18 mouse cellular contexts compared by ENCODE assay signal in the genomic region with DNA sequence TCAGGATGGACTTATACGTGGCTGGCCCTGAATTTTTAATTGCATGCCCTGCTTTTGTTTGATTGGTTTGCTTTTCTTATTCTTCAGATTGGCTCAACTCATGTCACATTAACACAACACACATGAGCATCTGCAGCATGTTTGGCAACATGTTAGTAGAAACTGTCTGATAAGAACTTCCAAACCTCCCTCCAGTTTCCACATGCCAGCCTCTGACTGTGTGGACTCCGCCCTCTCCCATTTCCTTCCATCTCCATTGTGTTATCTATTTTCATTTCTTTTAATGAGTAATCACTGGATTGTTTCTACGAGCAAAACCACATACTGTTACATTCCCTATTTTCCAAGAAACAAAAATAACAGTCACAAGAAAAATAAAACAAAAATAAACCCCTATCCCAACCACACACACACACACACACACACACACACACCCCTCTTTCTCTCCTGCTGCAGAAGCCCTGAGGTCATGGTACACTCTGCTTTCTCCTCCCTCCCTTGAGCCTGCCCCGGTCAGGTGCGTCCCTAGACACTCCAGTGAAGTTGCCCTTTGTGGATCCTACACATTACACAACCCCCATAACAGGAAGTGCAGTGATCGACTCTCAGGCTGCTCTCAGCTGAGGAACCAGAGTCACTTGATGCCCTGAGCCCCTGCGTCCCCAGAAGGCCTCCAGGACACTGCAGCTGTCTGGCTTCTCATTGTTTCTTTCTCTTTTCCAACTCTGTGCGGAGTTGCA. TPM values are rescaled to one million over a fixed set of nuclear protein-coding genes. Genes with fewer than 3 reads are reported as not detected.
DNase-seq lines count a peak whose midpoint lies in the region; ATAC-seq lines count a peak whose summit lies in the region.
"Had no signal": no experiment of that assay in that cellular context is flagged by ENCODE, and none has a peak within 500 bp of the region (broad histone marks: within the 10 kb centered on the region; RNA-seq: fewer than 3 reads in every experiment).

No protein-coding gene starts in this region.

- intact Hi-C loops in heart, postnatal 36 days (cut with DNase I): loop anchor here (2.0 kb wide), 1 partner anchor 59 kb away; no protein-coding TSS in a partner anchor

- no peaks in the 10 kb centered on the region for H3K36me3 ChIP-seq in liver, embryonic 12.5 days
- H3K36me3 ChIP-seq: hindbrain, embryonic 13.5 days; lung, embryonic 15.5 days; neural tube, embryonic 12.5 days had no signal

- peak; percentile 40 for DNase-seq in Muller cell, postnatal 12 days (ENCODE audit: inconsistent ontology term)
- DNase-seq in kidney, adult 9 months: peak; percentile 35
- DNase-seq in heart, postnatal 36 days: no peak
- no peak for DNase-seq in urinary bladder, adult 18-20 months (ENCODE audit: low spot score in 2 of 2)
- DNase-seq in urinary bladder, postnatal 10 days (ENCODE audit: low spot score): no peak
- DNase-seq: retina, postnatal 1 day had no signal

- H3K9me3 ChIP-seq in liver, embryonic 12.5 days (replicated peaks): no peaks in the 10 kb centered on the region
- H3K9me3 ChIP-seq: hindbrain, embryonic 13.5 days; lung, embryonic 15.5 days; neural tube, embryonic 12.5 days had no signal

- 32% methylated on average over 8 of the region's 8 CpGs for WGBS in liver, embryonic 12.5 days (ENCODE audit: insufficient replicate concordance)

- no peaks in the 10 kb centered on the region for H3K27me3 ChIP-seq in liver, embryonic 12.5 days (replicated peaks)
- H3K27me3 ChIP-seq: hindbrain, embryonic 13.5 days; lung, embryonic 15.5 days; neural tube, embryonic 12.5 days had no signal

- no peak overlapping the region for H3K4me2 ChIP-seq in liver, embryonic 12.5 days
- H3K4me2 ChIP-seq: hindbrain, embryonic 13.5 days; lung, embryonic 15.5 days; neural tube, embryonic 12.5 days had no signal

- H3K4me3 ChIP-seq in liver, embryonic 12.5 days: no peak overlapping the region
- H3K4me3 ChIP-seq: hindbrain, embryonic 13.5 days; layer of hippocampus, adult 2 months; lung, embryonic 15.5 days; neural tube, embryonic 12.5 days had no signal

- H3K27ac ChIP-seq in liver, embryonic 12.5 days: no peak overlapping the region
- H3K27ac ChIP-seq: hindbrain, embryonic 13.5 days; layer of hippocampus, adult 2 months; lung, embryonic 15.5 days; neural tube, embryonic 12.5 days had no signal

- H3K4me1 ChIP-seq in liver, embryonic 12.5 days: peaks cover 25% of the 10 kb centered on the region
- H3K4me1 ChIP-seq: hindbrain, embryonic 13.5 days had no signal

- H3K9ac ChIP-seq in liver, embryonic 12.5 days: no peak overlapping the region
- H3K9ac ChIP-seq: hindbrain, embryonic 13.5 days; lung, embryonic 15.5 days; neural tube, embryonic 12.5 days had no signal

- ATAC-seq in liver, embryonic 12.5 days: peak; percentile 54; the same call in 1 of the 2 replicates
- peak; percentile 52 for ATAC-seq in megakaryocyte, adult 5-6 weeks (ENCODE audit: poor library complexity, severe bottlenecking)
- ATAC-seq: forebrain, embryonic 14.5 days; midbrain, embryonic 16.5 days had no signal

RNA-seq across cellular contexts. Expression of a gene that starts 4.9 kb away (rescaled TPM):
- not detected in 2 replicates for polyA plus RNA-seq in liver, embryonic 12.5 days (2016; fragmentation: Nextera tagmentation; extraction: Ambion mirVana)
- not detected in 2 replicates for total RNA-seq in megakaryocyte, adult 5-6 weeks (2015)
- not detected in 2 replicates for total RNA-seq in megakaryocyte, adult 5-6 weeks (2017)
- total RNA-seq in heart, postnatal 36 days (2021): 1 to 10 TPM in 1 of 2 experiments, under 1 TPM in 1; 0.84 to 2.2 TPM
- polyA plus RNA-seq: neural tube, embryonic 12.5 days had no signal

RNA-seq across cellular contexts. Expression of a gene that starts 20.5 kb away (rescaled TPM):
- not detected in 2 replicates for polyA plus RNA-seq in liver, embryonic 12.5 days (2016; fragmentation: Nextera tagmentation; extraction: Ambion mirVana)
- total RNA-seq in megakaryocyte, adult 5-6 weeks (2015): not detected in 2 replicates
- total RNA-seq in megakaryocyte, adult 5-6 weeks (2017): not detected in 2 replicates
- total RNA-seq in heart, postnatal 36 days (2021): not detected
- total RNA-seq: adrenal gland, adult 18-20 months; gastrocnemius, adult 8-10 months; layer of hippocampus, adult 2 months; left cerebral cortex, postnatal 14 days had no signal
- polyA plus RNA-seq: forebrain, embryonic 14.5 days; heart, embryonic 14.5 days; hindbrain, embryonic 13.5 days; midbrain, embryonic 16.5 days; neural tube, embryonic 12.5 days had no signal

RNA-seq across cellular contexts. Expression of a gene that starts 35.2 kb away (rescaled TPM):
- 0.32 and 0.35 TPM in 2 replicates for polyA plus RNA-seq in liver, embryonic 12.5 days (2016; fragmentation: Nextera tagmentation; extraction: Ambion mirVana)
- not detected in 2 replicates for total RNA-seq in megakaryocyte, adult 5-6 weeks (2015)
- total RNA-seq in megakaryocyte, adult 5-6 weeks (2017): not detected in 2 replicates
- 10 to 100 TPM; 26.3 to 39.5 TPM for total RNA-seq in heart, postnatal 36 days (2021)
- total RNA-seq: adrenal gland, adult 18-20 months; gastrocnemius, adult 8-10 months; layer of hippocampus, adult 2 months; left cerebral cortex, postnatal 14 days had no signal
- polyA plus RNA-seq: forebrain, embryonic 14.5 days; hindbrain, embryonic 13.5 days; midbrain, embryonic 16.5 days; neural tube, embryonic 12.5 days had no signal

RNA-seq across cellular contexts. Expression of a gene that starts 42.9 kb away (rescaled TPM):
- polyA plus RNA-seq in liver, embryonic 12.5 days (2016; fragmentation: Nextera tagmentation; extraction: Ambion mirVana): not detected in 2 replicates
- not detected in 2 replicates for total RNA-seq in megakaryocyte, adult 5-6 weeks (2015)
- not detected in 2 replicates for total RNA-seq in megakaryocyte, adult 5-6 weeks (2017)
- total RNA-seq in heart, postnatal 36 days (2021): not detected
- total RNA-seq: adrenal gland, adult 18-20 months; gastrocnemius, adult 8-10 months; layer of hippocampus, adult 2 months had no signal
- polyA plus RNA-seq: forebrain, embryonic 14.5 days; heart, embryonic 14.5 days; hindbrain, embryonic 13.5 days; lung, embryonic 15.5 days; midbrain, embryonic 16.5 days; neural tube, embryonic 12.5 days had no signal

RNA-seq across cellular contexts. Expression of a gene that starts 58.0 kb away (rescaled TPM):
- polyA plus RNA-seq in liver, embryonic 12.5 days (2016; fragmentation: Nextera tagmentation; extraction: Ambion mirVana): 0.64 and 0.93 TPM in 2 replicates
- 0.56 and 0.64 TPM in 2 replicates for total RNA-seq in megakaryocyte, adult 5-6 weeks (2015)
- 0.07 and 0.33 TPM in 2 replicates for total RNA-seq in megakaryocyte, adult 5-6 weeks (2017)
- total RNA-seq in heart, postnatal 36 days (2021): 1 to 10 TPM; 9.3 to 9.5 TPM

Comparison
In these comparisons a context has a peak if more than half of its experiments do, and no peak if none do; other contexts are left out.
1. DNase-seq: peak in Muller cell, postnatal 12 days (single experiment) and kidney, adult 9 months (single experiment); none in heart, postnatal 36 days (0 of 2), urinary bladder, adult 18-20 months (0 of 2) and urinary bladder, postnatal 10 days (single experiment).
2. RNA of a gene that starts 35.2 kb away (total RNA-seq): 26.3 to 39.5 TPM in heart, postnatal 36 days; not detected in megakaryocyte, adult 5-6 weeks; every median in the first group is over 10 times any median in the second.